Mouse (Mus musculus) stomach, postnatal 0 days (tissue): ENCODE results near the gene Ttyh2. TPM values are rescaled to one million over a fixed set of nuclear protein-coding genes. Genes with fewer than 3 reads are reported as not detected.
"Not testable (repeated sequence)": the region's sequence is repeated elsewhere in the genome, so short reads cannot be mapped to it uniquely, and the experiment has no call there.

Source experiments
- ATAC-seq: fragments of 200-750 bp; cut with Nextera tagmentation; 2 replicates; pipeline ENCODE4 v1.8.0; 2017; ENCODE audit not compliant: low FRiP score, low TSS enrichment
- DNase-seq: peaks from one replicate; pipeline ENCODE4 v3.0.0-alpha.2; 2016; ENCODE audit warnings: low spot score
- H3K27ac ChIP-seq: fragments of 300-500 bp; sonication (generic); replicated peaks from 2 replicates; pipeline ENCODE4 v1.5.1; 2014; ENCODE audit warnings: mild to moderate bottlenecking, control low read depth
- H3K27me3 ChIP-seq: fragments of 300-500 bp; sonication (generic); 2 replicates; pipeline ENCODE4 v1.6.1; 2014; ENCODE audit warnings: low read length; ENCODE audit not compliant: control insufficient read depth, insufficient read depth
- H3K36me3 ChIP-seq: fragments of 300-500 bp; sonication (generic); 2 replicates; pipeline ENCODE4 v1.6.1; 2014; ENCODE audit warnings: low read length, mixed read lengths; ENCODE audit not compliant: control insufficient read depth, insufficient read depth
- H3K4me1 ChIP-seq: fragments of 300-500 bp; sonication (generic); replicated peaks from 2 replicates; pipeline ENCODE4 v1.6.1; 2014; ENCODE audit warnings: antibody characterized with exemption; ENCODE audit not compliant: control insufficient read depth, insufficient read depth
- H3K4me2 ChIP-seq: fragments of 300-500 bp; sonication (generic); replicated peaks from 2 replicates; pipeline ENCODE4 v1.6.1; 2014; ENCODE audit warnings: low read depth, mild to moderate bottlenecking, control low read depth, moderate library complexity
- H3K4me3 ChIP-seq: fragments of 300-500 bp; sonication (generic); 2 replicates; pipeline ENCODE4 v1.5.1; 2014; ENCODE audit warnings: low read depth, low read length, control low read depth
- H3K9ac ChIP-seq: fragments of 300-500 bp; sonication (generic); 2 replicates; pipeline ENCODE4 v1.6.1; 2014; ENCODE audit warnings: mild to moderate bottlenecking, low read length, control low read depth, mixed read lengths
- H3K9me3 ChIP-seq: fragments of 300-500 bp; sonication (generic); 2 replicates; pipeline ENCODE4 v1.6.1; 2016; ENCODE audit warnings: low read length; ENCODE audit not compliant: control insufficient read depth
- CTCF ChIP-seq: IDR thresholded peaks from 2 replicates; pipeline ENCODE4 v1.5.1; 2016; ENCODE audit warnings: antibody characterized with exemption, low read depth, mild to moderate bottlenecking, moderate library complexity
- EP300 ChIP-seq: optimal IDR thresholded peaks from 2 replicates; pipeline ENCODE3; 2016; ENCODE audit warnings: antibody characterized with exemption
- WGBS: fragments of 180-500 bp; shearing (Covaris S2); extraction: QIAGEN DNeasy Blood & Tissue Kit; methylation state at CpG from one replicate; pipeline ENCODE4 v1.1.7; 2014; 5-methylcytosine and 5-hydroxymethylcytosine counted together
- polyA plus RNA-seq: library from polyadenylated mRNA; unstranded; fragments of >200 nt; fragmentation: Nextera tagmentation; extraction: Ambion mirVana; gene quantifications from 2 replicates; pipeline ENCODE4 v1.2.1, GENCODE M21; 2015

Gene Ttyh2
- polyA plus RNA-seq, 1 experiment from 2014 or later, result 12.5 TPM

DNA sequence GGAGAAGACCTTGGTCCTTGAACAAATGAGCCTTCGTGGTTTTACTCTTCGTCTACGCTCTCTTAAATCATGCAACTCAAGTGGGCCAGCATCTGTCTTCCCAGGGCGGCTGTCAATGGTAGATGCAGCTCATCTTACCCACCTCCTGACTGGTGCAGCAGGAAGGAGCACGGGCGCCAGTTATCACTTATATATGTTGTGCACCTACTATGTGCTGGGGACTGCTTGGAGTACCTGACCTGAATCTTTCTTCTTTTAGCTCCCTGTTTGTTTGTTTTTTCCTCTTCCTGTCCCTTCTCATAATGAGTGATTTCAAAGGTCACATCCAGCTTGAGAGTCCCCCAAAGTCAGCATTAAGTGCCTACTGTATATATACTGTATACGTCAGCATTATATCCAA lies 11.1 kb upstream of the Ttyh2 start:
- WGBS, result 70% methylated on average over 7 of the region's 7 CpGs
- H3K9ac ChIP-seq, result no peak overlapping the region
- no peaks in the 10 kb centered on the region for H3K36me3 ChIP-seq
- H3K27ac ChIP-seq, result no peak overlapping the region
- TF ChIP-seq CTCF (no peak), EP300 (no peak)
- H3K4me3 ChIP-seq, result no peak overlapping the region
- H3K4me1 ChIP-seq, result no peaks in the 10 kb centered on the region
- no peak for ATAC-seq
- no peak overlapping the region for H3K4me2 ChIP-seq
- DNase-seq, result no peak
- H3K27me3 ChIP-seq, result no peaks in the 10 kb centered on the region
- H3K9me3 ChIP-seq, result no peaks in the 10 kb centered on the region

DNA sequence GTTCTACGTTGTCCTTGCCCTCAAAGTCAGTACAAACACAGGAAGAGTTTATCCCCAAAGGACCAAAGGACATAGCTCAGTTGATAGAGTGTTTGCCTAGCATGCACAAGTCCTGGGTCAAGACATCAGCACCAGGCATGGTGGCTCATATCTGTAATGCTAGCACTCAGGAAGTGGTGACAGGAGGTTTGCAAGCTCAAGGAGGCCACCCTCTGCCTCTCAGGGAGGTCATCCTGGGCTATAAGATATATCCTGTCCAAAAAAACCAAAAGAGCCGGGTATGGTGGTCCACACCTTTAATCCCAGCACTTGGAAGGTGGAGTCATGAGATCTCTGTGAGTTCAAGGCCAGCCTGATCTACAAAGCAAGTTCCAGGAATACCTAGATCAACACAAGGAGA lies 9.8 kb upstream of the Ttyh2 start:
- H3K4me1 ChIP-seq, result peaks cover 7% of the 10 kb centered on the region; the same call in 1 of the 2 replicates
- DNase-seq, result no peak
- whole genome bisulfite sequencing, result 59% methylated on average over 2 of the region's 2 CpGs
- no peaks in the 10 kb centered on the region for H3K36me3 ChIP-seq
- no peak overlapping the region for H3K27ac ChIP-seq
- H3K4me2 ChIP-seq, result no peak overlapping the region
- no peak overlapping the region for H3K4me3 ChIP-seq
- ATAC-seq, result no peak
- no peak overlapping the region for H3K9ac ChIP-seq
- H3K9me3 ChIP-seq, result no peaks in the 10 kb centered on the region
- H3K27me3 ChIP-seq, result no peaks in the 10 kb centered on the region
- TF ChIP-seq CTCF (no peak), EP300 (no peak)

DNA sequence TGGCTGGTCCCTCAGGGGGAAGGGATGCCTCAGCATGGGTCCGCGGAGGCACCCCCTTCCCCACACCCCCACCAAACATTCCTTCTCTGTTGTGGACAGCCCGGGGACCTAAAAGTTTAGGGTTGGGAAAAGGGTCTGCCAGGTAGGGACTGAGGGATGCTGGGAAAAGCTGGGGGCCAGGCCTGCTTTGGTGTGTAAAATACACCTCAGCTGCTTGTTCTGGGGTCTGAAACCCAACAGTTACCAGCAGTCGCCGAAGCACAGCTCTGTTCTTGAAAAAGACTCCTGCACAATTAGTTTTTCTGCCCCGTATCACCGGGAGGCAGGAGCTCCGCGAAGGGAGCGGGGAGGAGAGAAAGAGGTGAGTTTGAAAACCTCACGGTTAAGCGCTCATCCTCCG lies 8.4 kb upstream of the Ttyh2 start:
- Histone ChIP-seq H3K4me3 (no peak overlapping the region), H3K36me3 (peaks cover 9% of the 10 kb centered on the region), H3K9ac (no peak overlapping the region), H3K4me2 (no peak overlapping the region), H3K27ac (no peak overlapping the region), H3K27me3 (no peaks in the 10 kb centered on the region), H3K4me1 (peaks cover 7% of the 10 kb centered on the region; the same call in 1 of the 2 replicates), H3K9me3 (no peaks in the 10 kb centered on the region)
- TF ChIP-seq CTCF (no peak), EP300 (no peak)
- DNase-seq (no peak), ATAC-seq (no peak)
- WGBS, result 15% methylated on average over 13 of the region's 13 CpGs

DNA sequence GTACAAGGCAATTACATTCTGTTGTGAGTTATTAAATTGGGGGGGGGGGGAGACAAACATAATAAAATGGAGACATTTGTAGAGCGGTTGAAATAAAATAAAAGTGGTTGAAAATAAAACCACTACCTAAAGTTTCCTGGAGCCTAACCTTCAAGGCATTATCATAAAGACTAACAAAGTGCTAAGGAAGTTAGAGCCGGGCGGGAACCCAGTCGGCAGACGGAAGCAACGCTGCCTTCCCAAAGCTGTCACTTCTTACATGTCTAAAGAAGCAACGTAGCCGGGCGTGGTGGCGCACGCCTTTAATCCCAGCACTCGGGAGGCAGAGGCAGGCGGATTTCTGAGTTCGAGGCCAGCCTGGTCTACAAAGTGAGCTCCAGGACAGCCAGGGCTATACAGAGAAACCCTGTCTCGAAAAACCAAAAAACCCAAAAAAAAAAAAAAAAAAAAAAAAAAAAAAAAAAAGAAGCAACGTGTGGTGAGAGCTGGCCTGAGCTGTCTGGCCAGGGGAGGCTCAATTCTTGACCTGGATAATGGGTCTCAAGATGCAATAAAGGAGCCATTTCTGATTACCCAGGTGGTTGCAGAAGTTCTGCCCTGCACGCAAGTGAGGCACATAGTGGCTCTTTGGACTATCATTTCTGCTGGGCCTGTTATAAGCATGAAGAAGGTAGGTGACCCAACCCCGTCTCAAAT lies 7.8 kb upstream of the Ttyh2 start:
- Histone ChIP-seq H3K9ac (no peak overlapping the region), H3K9me3 (no peaks in the 10 kb centered on the region), H3K36me3 (peaks cover 14% of the 10 kb centered on the region), H3K4me3 (no peak overlapping the region), H3K27me3 (no peaks in the 10 kb centered on the region), H3K4me2 (no peak overlapping the region), H3K4me1 (peaks cover 7% of the 10 kb centered on the region; the same call in 1 of the 2 replicates), H3K27ac (no peak overlapping the region)
- WGBS, result 35% methylated on average over 16 of the region's 18 CpGs
- TF ChIP-seq CTCF (no peak), EP300 (no peak)
- DNase-seq, result no peak
- no peak for ATAC-seq

DNA sequence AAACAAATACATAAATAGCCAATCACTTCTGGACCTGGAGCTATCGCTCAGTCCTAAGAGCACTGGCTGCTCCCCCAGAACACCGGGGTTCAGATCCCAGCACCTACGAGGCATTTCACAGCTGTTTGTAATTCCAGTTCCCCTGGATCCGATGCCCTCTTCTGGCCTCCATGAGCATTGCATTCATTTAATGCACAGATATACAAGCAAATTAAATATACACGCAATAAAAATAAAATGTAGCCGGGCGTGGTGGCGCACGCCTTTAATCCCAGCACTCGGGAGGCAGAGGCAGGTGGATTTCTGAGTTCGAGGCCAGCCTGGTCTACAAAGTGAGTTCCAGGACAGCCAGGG lies 7.3 kb upstream of the Ttyh2 start:
- not testable (repeated sequence) for H3K4me3 ChIP-seq, H3K4me2 ChIP-seq, H3K27me3 ChIP-seq, ATAC-seq, H3K4me1 ChIP-seq, H3K27ac ChIP-seq, H3K9ac ChIP-seq, H3K9me3 ChIP-seq, DNase-seq
- TF ChIP-seq CTCF, result peak; percentile 50
- peaks cover 18% of the 10 kb centered on the region for H3K36me3 ChIP-seq
- WGBS, result 15% methylated on average over 10 of the region's 11 CpGs

DNA sequence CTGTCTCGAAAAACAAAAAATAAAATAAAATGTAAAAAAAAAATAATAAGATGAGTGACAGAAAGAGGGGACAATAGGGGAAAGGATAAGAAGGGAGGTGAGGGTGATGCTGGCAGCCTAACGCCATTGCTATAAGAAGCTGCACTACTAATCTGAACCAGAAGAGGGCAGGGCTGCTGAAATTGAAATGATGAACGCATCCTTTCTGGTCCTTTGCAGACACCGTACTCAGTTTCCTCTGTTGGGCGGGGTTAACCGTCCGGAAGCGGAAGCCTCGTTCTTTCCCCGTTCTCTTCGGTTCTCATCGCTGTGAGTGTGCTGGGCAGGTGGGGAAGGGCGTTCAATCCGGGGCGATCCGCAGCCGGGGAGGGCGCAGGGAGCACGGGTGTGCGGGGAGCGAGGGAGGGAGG lies 6.9 kb upstream of the Ttyh2 start, which contains the start of gene Rpl38:
TSS of gene Rpl38 (plus strand) at position 224 of the 410 bp plus-strand sequence.
- TF ChIP-seq CTCF (peak; percentile 90), EP300 (no peak)
- Histone ChIP-seq H3K4me1 (peaks cover 7% of the 10 kb centered on the region; the same call in 1 of the 2 replicates), H3K4me3 (peak within 1 kb of the TSS; percentile 78), H3K36me3 (peaks cover 22% of the 10 kb centered on the region), H3K9ac (peak within 1 kb of the TSS; percentile 93), H3K27me3 (no peaks in the 10 kb centered on the region), H3K4me2 (peak within 1 kb of the TSS; percentile 82), H3K9me3 (no peaks in the 10 kb centered on the region), H3K27ac (peak within 1 kb of the TSS; percentile 96)
- peak; percentile 87 for ATAC-seq
- DNase-seq, result peak; percentile 91
- WGBS, result 0% methylated on average over 12 of the region's 21 CpGs
